Mouse (Mus musculus): ENCODE results near the gene Irgm2. TPM values are rescaled to one million over a fixed set of nuclear protein-coding genes. Genes with fewer than 3 reads are reported as not detected.

The Irgm2 gene
- total RNA-seq, 1 experiment: 0.54 TPM

DNA sequence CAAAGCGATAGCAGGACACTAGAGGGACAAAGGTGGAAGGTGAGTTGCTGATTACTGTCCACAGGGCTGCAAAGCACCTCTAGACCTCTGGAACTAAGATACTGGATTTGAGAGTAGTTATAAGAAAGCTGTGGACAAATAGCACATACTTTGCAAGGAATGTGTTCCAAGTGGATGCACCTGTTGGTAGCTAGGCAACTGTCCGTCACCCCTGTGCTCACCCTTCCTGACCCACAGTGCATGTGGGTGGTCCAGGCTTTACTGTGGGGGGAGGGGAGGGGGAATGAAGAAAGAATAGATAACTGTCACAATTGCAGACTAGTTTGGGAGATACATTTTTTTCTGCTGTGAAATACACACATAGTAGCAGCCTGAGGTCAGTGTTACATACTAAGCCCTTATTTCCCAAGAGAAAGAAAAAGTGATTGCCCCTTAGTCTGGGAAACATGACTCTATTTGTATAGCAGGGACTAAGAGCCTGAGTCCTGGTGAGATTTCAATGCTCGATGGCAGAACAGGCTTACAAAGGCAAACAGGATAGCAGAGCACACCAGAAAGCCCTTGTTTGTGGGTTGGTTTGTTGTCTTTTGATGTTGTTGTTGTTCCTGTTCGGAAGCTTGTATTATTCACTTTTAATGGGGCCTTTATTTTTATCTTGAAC lies 5.4 kb upstream of the Irgm2 start:
- Histone ChIP-seq H3K4me3 (ENCODE audit: insufficient read depth in 1 of 2, low read depth in 1 of 2, low read length in 2 of 2, poor library complexity in 1 of 2, severe bottlenecking in 1 of 2) (no peak overlapping the region), H3K9ac (ENCODE audit: insufficient read depth, low read depth, low read length, poor library complexity, severe bottlenecking) (no peak overlapping the region), H3K36me3 (ENCODE audit: control insufficient read depth, insufficient read depth, low read length, poor library complexity, severe bottlenecking) (no peaks in the 10 kb centered on the region), H3K9me3 (ENCODE audit: control insufficient read depth, insufficient read depth, low read depth, low read length) (no peaks in the 10 kb centered on the region), H3K27ac (ENCODE audit: insufficient read depth, low read depth, low read length, poor library complexity, severe bottlenecking) (no peak overlapping the region), H3K4me1 (ENCODE audit: control insufficient read depth in 2 of 2, insufficient read depth in 2 of 2, low read length in 2 of 2, poor library complexity in 1 of 2) (peaks cover 3 to 5% of the 10 kb centered on the region in 2 experiments; a peak in 2 of 4 replicates)
- in situ Hi-C loops (cut with MboI; ENCODE audit: low sequenced_read_pairs in 2 of 2, unreplicated experiment in 2 of 2): no loop called here
- no peak for DNase-seq (ENCODE audit: low read depth, low spot score)
- TF ChIP-seq HCFC1 (IDR thresholded peaks at IDR 0.05; ENCODE audit: borderline replicate concordance, insufficient read depth, low read length) (no peak), MAFK (IDR thresholded peaks at IDR 0.05; ENCODE audit: insufficient read depth, low read depth, low read length) (peak; percentile 53; the same call in 1 of the 2 replicates), ZC3H11A (IDR thresholded peaks at IDR 0.05; ENCODE audit: borderline replicate concordance, low read depth, low read length) (no peak), CHD2 (IDR thresholded peaks at IDR 0.05; ENCODE audit: low read depth, low read length) (no peak), ZNF384 (IDR thresholded peaks at IDR 0.05; ENCODE audit: low read depth, low read length) (no peak)

- DNase-seq (ENCODE audit: low read depth, low spot score): no peak
- peaks cover 3 to 11% of the 10 kb centered on the region in 2 experiments; a peak in 2 of 4 replicates for H3K4me1 ChIP-seq (ENCODE audit: control insufficient read depth in 2 of 2, insufficient read depth in 2 of 2, low read length in 2 of 2, poor library complexity in 1 of 2)
- H3K9ac ChIP-seq (ENCODE audit: insufficient read depth, low read depth, low read length, poor library complexity, severe bottlenecking): no peak overlapping the region
- no peaks in the 10 kb centered on the region for H3K9me3 ChIP-seq (ENCODE audit: control insufficient read depth, insufficient read depth, low read depth, low read length)
- no peak overlapping the region for H3K4me3 ChIP-seq (ENCODE audit: insufficient read depth in 1 of 2, low read depth in 1 of 2, low read length in 2 of 2, poor library complexity in 1 of 2, severe bottlenecking in 1 of 2)
- in situ Hi-C loops (cut with MboI; ENCODE audit: low sequenced_read_pairs in 2 of 2, unreplicated experiment in 2 of 2): no loop called here
- H3K27ac ChIP-seq (ENCODE audit: insufficient read depth, low read depth, low read length, poor library complexity, severe bottlenecking): no peak overlapping the region
- H3K36me3 ChIP-seq (ENCODE audit: control insufficient read depth, insufficient read depth, low read length, poor library complexity, severe bottlenecking): no peaks in the 10 kb centered on the region
- TF ChIP-seq ZC3H11A (IDR thresholded peaks at IDR 0.05; ENCODE audit: borderline replicate concordance, low read depth, low read length): no peak
- TF ChIP-seq ZNF384 (IDR thresholded peaks at IDR 0.05; ENCODE audit: low read depth, low read length): no peak
- no peak for TF ChIP-seq CHD2 (IDR thresholded peaks at IDR 0.05; ENCODE audit: low read depth, low read length)
- no peak for TF ChIP-seq HCFC1 (IDR thresholded peaks at IDR 0.05; ENCODE audit: borderline replicate concordance, insufficient read depth, low read length)
- TF ChIP-seq MAFK (IDR thresholded peaks at IDR 0.05; ENCODE audit: insufficient read depth, low read depth, low read length): no peak
Measured at GRCm38 (mm10) chr11:58198663-58199062, 755 bp upstream of the Irgm2 start.

GRCm38 (mm10) chr11:58200226-58200625 lies 808 bp downstream of the Irgm2 start:
- H3K27ac ChIP-seq (ENCODE audit: insufficient read depth, low read depth, low read length, poor library complexity, severe bottlenecking): no peak overlapping the region
- no peak overlapping the region for H3K9ac ChIP-seq (ENCODE audit: insufficient read depth, low read depth, low read length, poor library complexity, severe bottlenecking)
- no peaks in the 10 kb centered on the region for H3K9me3 ChIP-seq (ENCODE audit: control insufficient read depth, insufficient read depth, low read depth, low read length)
- no peak overlapping the region for H3K4me3 ChIP-seq (ENCODE audit: insufficient read depth in 1 of 2, low read depth in 1 of 2, low read length in 2 of 2, poor library complexity in 1 of 2, severe bottlenecking in 1 of 2)
- in situ Hi-C loops (cut with MboI; ENCODE audit: low sequenced_read_pairs in 2 of 2, unreplicated experiment in 2 of 2): no loop called here
- H3K4me1 ChIP-seq (ENCODE audit: control insufficient read depth in 2 of 2, insufficient read depth in 2 of 2, low read length in 2 of 2, poor library complexity in 1 of 2): peaks cover 0 to 9% of the 10 kb centered on the region in 2 experiments; a peak in 1 of 4 replicates
- no peak for DNase-seq (ENCODE audit: low read depth, low spot score)
- no peak for TF ChIP-seq ZNF384 (IDR thresholded peaks at IDR 0.05; ENCODE audit: low read depth, low read length)
- TF ChIP-seq HCFC1 (IDR thresholded peaks at IDR 0.05; ENCODE audit: borderline replicate concordance, insufficient read depth, low read length): no peak
- TF ChIP-seq CHD2 (IDR thresholded peaks at IDR 0.05; ENCODE audit: low read depth, low read length): no peak
- TF ChIP-seq ZC3H11A (IDR thresholded peaks at IDR 0.05; ENCODE audit: borderline replicate concordance, low read depth, low read length): no peak
- TF ChIP-seq MAFK (IDR thresholded peaks at IDR 0.05; ENCODE audit: insufficient read depth, low read depth, low read length): no peak
- no peaks in the 10 kb centered on the region for H3K36me3 ChIP-seq (ENCODE audit: control insufficient read depth, insufficient read depth, low read length, poor library complexity, severe bottlenecking)

GRCm38 (mm10) chr11:58201052-58201451 lies 1.6 kb downstream of the Irgm2 start:
- no peak for TF ChIP-seq ZC3H11A (IDR thresholded peaks at IDR 0.05; ENCODE audit: borderline replicate concordance, low read depth, low read length)
- no peak for TF ChIP-seq MAFK (IDR thresholded peaks at IDR 0.05; ENCODE audit: insufficient read depth, low read depth, low read length)
- TF ChIP-seq CHD2 (IDR thresholded peaks at IDR 0.05; ENCODE audit: low read depth, low read length): no peak
- TF ChIP-seq ZNF384 (IDR thresholded peaks at IDR 0.05; ENCODE audit: low read depth, low read length): no peak
- no peak for TF ChIP-seq HCFC1 (IDR thresholded peaks at IDR 0.05; ENCODE audit: borderline replicate concordance, insufficient read depth, low read length)
- Histone ChIP-seq H3K36me3 (ENCODE audit: control insufficient read depth, insufficient read depth, low read length, poor library complexity, severe bottlenecking) (no peaks in the 10 kb centered on the region), H3K9ac (ENCODE audit: insufficient read depth, low read depth, low read length, poor library complexity, severe bottlenecking) (no peak overlapping the region), H3K4me1 (ENCODE audit: control insufficient read depth in 2 of 2, insufficient read depth in 2 of 2, low read length in 2 of 2, poor library complexity in 1 of 2) (peaks cover 0 to 9% of the 10 kb centered on the region in 2 experiments; a peak in 1 of 4 replicates), H3K27ac (ENCODE audit: insufficient read depth, low read depth, low read length, poor library complexity, severe bottlenecking) (no peak overlapping the region), H3K4me3 (ENCODE audit: insufficient read depth in 1 of 2, low read depth in 1 of 2, low read length in 2 of 2, poor library complexity in 1 of 2, severe bottlenecking in 1 of 2) (no peak overlapping the region), H3K9me3 (ENCODE audit: control insufficient read depth, insufficient read depth, low read depth, low read length) (no peaks in the 10 kb centered on the region)
- DNase-seq (ENCODE audit: low read depth, low spot score): no peak
- in situ Hi-C loops (cut with MboI; ENCODE audit: low sequenced_read_pairs in 2 of 2, unreplicated experiment in 2 of 2): no loop called here
